Mouse (Mus musculus) testis, adult 2 months (tissue): ENCODE measurements at regions not wholly inside any gene's neighbourhood (a gene's known extent, or its start where the extent isn't known, plus 50 kb on each side); places are given as distances from the start of the nearest gene placed in this dataset.

Source experiments
- CTCF ChIP-seq: fragments of 200-500 bp; IDR thresholded peaks from 2 replicates; pipeline ENCODE4 v1.5.1; 2012; ENCODE audit warnings: low read depth, mild to moderate bottlenecking, inconsistent platforms, low read length, moderate library complexity; ENCODE audit not compliant: control insufficient read depth, insufficient read depth, insufficient replicate concordance
- POLR2A ChIP-seq: fragments of 200-500 bp; IDR thresholded peaks from 2 replicates; pipeline ENCODE4 v1.6.1; 2012; ENCODE audit warnings: low read depth, mild to moderate bottlenecking, inconsistent platforms, low read length, moderate library complexity; ENCODE audit not compliant: control insufficient read depth

GRCm38 (mm10) chr5:132690784-132691183, 147.6 kb upstream of the Auts2 start:
- no peak for TF ChIP-seq POLR2A
- no peak for TF ChIP-seq CTCF
